Mouse (Mus musculus) thymus, postnatal 25 days (tissue): ENCODE data around the gene Msantd1.
"Not testable (repeated sequence)": the region's sequence is repeated elsewhere in the genome, so short reads cannot be mapped to it uniquely, and the experiment has no call there.

Source experiments
- DNase-seq: peaks from one replicate; pipeline ENCODE4 v3.0.0; 2022

Gene Msantd1

DNA sequence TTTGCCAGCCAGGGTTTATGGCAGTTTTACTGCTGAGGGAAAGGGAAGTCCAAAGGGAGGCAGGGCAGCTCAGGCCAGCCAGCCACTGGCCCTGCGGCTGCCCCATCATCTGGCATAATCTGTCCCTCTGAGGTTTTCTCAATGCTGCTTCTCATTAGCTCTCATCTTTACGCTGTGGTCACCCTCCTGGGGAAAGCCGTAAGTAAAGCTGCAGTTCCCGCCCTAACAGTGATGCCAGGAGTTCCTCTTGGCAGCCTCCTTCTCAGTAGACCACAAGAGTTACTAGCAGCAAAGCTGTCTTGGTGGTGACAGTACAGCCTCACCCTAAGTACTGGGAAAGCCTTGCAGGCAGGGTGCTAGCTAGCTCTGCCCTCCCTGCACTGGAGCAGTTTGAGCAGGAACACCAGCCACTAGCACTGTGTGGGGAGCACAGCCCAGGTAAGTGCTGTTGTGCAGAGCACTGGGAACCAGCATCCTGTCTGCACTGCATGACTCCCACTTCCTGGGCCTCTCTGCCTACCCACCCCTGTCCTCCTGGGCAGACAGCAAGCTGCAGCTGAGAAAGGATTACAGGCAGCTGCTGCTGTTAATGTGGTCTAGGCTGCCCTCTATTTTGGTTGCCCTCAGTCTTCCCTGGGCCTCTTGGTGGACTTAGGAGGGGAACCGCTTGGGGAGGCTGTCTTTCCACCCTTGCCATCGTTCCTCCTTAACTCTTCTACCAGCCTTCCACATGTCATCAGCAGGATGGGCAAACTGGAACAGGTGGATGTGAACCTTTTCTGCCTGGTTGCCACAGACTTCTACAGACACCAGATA is at the start of gene Msantd1:
TSS of gene Msantd1 (plus strand) at position 103 of the 816 bp plus-strand sequence.
- peak; percentile 65 for DNase-seq

GRCm38 (mm10) chr5:34865367-34865766 is 42.4 kb upstream of the Msantd1 start:
- no peak for DNase-seq

GRCm38 (mm10) chr5:34880307-34880706 is 27.5 kb upstream of the Msantd1 start:
- not testable (repeated sequence) for DNase-seq

- DNase-seq = no peak
Observed at GRCm38 (mm10) chr5:34881023-34881422, 26.8 kb upstream of the Msantd1 start.

DNA sequence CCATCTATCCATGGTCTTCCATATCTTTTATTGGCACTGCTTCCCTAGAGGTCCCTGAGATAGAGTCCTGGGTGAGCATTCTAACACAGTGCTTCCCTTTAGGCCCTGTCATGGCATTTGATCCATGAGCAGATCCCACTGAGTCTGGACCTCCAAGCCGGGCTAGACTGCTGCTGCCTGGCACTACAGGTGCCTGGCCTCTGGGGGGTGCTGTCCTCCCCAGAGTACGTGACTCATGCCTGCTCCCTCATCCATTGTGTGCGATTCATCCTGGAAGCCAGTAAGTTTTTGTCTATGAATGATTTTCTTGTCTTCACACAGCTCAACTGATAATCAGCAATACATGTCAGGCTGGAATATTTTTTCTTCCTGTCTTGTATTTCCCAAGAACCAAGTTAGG is 22.6 kb upstream of the Msantd1 start:
- DNase-seq = no peak

- DNase-seq = no peak
Observed at GRCm38 (mm10) chr5:34889252-34889651, 18.6 kb upstream of the Msantd1 start.

GRCm38 (mm10) chr5:34896697-34897453 is 10.9 kb upstream of the Msantd1 start:
- DNase-seq = no peak

- no peak for DNase-seq
Observed at GRCm38 (mm10) chr5:34899787-34900469, 7.9 kb upstream of the Msantd1 start.

DNA sequence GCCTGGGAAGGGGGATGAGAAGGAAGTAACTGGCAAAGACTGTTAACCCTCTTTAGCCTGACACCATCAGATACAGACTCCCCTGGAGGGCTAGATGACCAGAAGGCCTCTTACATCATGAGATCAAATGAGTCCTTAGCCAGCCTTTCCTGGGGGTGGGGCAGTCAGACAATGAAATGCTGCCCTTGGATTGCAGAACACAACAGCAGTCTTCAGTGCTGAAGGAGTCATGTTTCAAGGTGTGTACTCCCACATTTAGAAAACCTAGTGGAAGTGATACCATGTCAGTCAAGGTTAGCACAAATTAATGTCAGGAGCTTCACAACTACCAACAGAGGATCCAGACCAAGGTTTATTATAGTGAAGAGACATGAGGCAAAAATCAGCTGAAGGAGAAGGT is 5.4 kb upstream of the Msantd1 start:
- DNase-seq = no peak

DNA sequence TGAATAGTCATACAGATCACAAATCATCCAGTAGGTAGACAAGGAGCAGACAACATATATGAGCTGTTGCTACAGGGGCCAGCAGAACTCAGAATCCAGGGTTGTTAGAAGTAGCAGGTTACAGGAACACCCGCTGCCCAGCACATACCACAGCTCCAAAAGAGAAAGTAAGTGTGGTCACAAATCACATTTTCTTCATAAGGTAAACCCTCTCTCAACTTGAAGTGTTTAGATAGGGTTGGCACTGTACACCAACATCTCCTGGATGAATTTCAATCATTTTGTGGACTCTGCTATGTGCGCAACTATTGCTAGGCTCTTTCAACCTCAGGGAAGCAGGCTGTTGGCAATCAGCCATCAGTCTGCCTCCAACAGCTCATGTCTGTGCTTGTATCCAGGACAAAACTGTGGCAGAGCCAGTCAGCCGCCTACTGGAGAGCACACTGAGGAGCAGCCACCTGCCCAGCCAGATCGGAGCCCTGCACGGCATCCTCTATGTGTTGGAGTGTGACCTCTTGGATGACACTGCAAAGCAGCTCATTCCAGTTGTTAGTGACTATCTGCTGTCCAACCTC is 4.9 kb upstream of the Msantd1 start:
- no peak for DNase-seq

GRCm38 (mm10) chr5:34904412-34904811 is 3.4 kb upstream of the Msantd1 start:
- no peak for DNase-seq

GRCm38 (mm10) chr5:34907230-34907629 is 582 bp upstream of the Msantd1 start:
- DNase-seq = no peak

- DNase-seq = peak; percentile 69
Observed at GRCm38 (mm10) chr5:34908726-34909633, 1.2 kb downstream of the Msantd1 start.

GRCm38 (mm10) chr5:34909634-34910503 is 2.1 kb downstream of the Msantd1 start:
- no peak for DNase-seq

DNA sequence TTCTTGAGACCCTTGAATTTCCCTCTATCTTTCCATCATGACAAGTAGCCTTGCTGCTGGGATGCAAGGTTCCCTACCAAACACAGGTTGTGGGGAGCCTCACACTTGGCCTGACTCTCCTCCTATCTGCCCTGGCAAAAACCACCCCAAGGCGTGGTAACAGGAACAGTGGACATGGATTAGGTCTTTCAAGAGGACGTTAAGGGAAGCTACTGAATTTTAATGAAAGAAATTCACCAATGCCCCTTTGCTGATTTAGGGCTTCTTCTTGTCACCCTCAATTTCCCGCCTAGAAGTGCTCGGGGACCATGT is 2.6 kb downstream of the Msantd1 start:
- no peak for DNase-seq

- DNase-seq = peak; percentile 75
Observed at GRCm38 (mm10) chr5:34915801-34916200, 8.0 kb downstream of the Msantd1 start.

GRCm38 (mm10) chr5:34917234-34917655 is 9.4 kb downstream of the Msantd1 start:
- no peak for DNase-seq

DNA sequence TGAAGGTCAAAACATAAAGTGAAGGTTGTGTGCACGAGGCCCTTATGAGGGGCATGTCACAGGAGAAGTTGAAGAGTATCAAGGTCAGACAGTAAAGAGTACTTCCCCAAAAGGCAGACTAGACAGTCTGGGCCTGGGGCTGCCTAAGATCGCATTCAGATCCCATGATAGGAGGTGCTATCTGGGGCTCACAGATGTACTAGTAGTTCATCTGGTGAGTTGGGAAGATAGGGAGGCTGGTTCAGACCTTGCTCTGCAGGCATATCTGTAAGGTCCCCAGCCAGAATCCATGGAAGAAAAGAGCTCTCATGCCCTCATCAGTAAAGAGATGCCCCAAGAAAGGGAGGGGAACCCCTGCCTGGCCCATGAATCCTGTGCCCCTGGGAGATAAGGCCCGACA is 11.0 kb downstream of the Msantd1 start:
- no peak for DNase-seq

- no peak for DNase-seq
Observed at GRCm38 (mm10) chr5:34922531-34922930, 14.7 kb downstream of the Msantd1 start.

- DNase-seq = no peak
Observed at GRCm38 (mm10) chr5:34923920-34924319, 16.1 kb downstream of the Msantd1 start.

DNA sequence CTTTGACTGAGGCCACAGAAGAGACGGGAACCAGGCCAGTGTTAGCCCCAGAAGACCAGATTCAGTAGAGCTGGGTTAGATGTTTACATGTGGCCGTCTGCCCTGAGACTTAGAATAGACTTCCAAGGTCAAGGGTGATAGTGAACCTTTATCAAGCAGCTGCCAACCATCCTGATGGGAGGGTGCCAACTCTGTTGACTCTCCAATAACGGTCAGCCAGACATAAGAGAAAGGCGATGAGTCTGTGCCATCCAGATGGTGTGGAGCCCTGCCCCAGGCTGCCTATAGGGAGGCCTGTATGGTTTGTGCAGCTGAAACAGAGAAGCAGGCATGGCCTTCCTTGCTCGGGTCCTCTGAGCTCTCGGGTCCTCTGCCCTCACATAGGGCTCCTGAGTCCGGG is 16.7 kb downstream of the Msantd1 start:
- DNase-seq = no peak
